Mouse (Mus musculus) MEL (cell line): ENCODE data around the gene Catsperz. TPM values are rescaled to one million over a fixed set of nuclear protein-coding genes. Genes with fewer than 3 reads are reported as not detected.

Source experiments
- DNase-seq: peaks from one replicate; pipeline ENCODE4 v3.0.0; 2011; ENCODE audit warnings: low read depth, low spot score
- H3K27ac ChIP-seq: 2 replicates; pipeline ENCODE4 v1.5.1; 2012; ENCODE audit warnings: low read depth, mild to moderate bottlenecking, control low read depth, low read length, moderate library complexity; ENCODE audit not compliant: control insufficient read depth
- H3K27me3 ChIP-seq, 2 experiments: fragments of 150-350 bp in 1 of 2; sonication (generic) in 1 of 2; 2 replicates each; pipeline ENCODE4 v1.6.1; 2012; ENCODE audit warnings: low read length in 2 of 2, mild to moderate bottlenecking in 2 of 2, improper control_type of control experiment in 1 of 2, moderate library complexity in 1 of 2; ENCODE audit not compliant: insufficient read depth in 2 of 2, control insufficient read depth in 1 of 2
- H3K36me3 ChIP-seq, 2 experiments: 2 replicates each; pipeline ENCODE4 v1.6.1; 2012 to 2014; ENCODE audit warnings: low read length in 2 of 2, improper control_type of control experiment in 1 of 2, inconsistent platforms in 1 of 2, mild to moderate bottlenecking in 1 of 2; ENCODE audit not compliant: insufficient read depth in 2 of 2, control insufficient read depth in 1 of 2
- H3K4me1 ChIP-seq, 2 experiments: fragments of 150-350 bp in 1 of 2; sonication (generic) in 1 of 2; 2 replicates each; pipeline ENCODE4 v1.6.1; 2012; ENCODE audit warnings: low read length in 2 of 2, improper control_type of control experiment in 1 of 2, mild to moderate bottlenecking in 1 of 2; ENCODE audit not compliant: insufficient read depth in 2 of 2, control insufficient read depth in 1 of 2
- H3K4me3 ChIP-seq, 2 experiments: fragments of 150-350 bp in 1 of 2; sonication (generic) in 1 of 2; 2 replicates each; pipeline ENCODE4 v1.5.1; 2012; ENCODE audit warnings: low read depth in 2 of 2, low read length in 2 of 2, mild to moderate bottlenecking in 2 of 2, moderate library complexity in 2 of 2, control low read depth in 1 of 2, improper control_type of control experiment in 1 of 2; ENCODE audit not compliant: control insufficient read depth in 1 of 2, insufficient read depth in 1 of 2
- H3K79me2 ChIP-seq: 2 replicates; pipeline ENCODE4 v1.6.1; 2012; ENCODE audit warnings: mild to moderate bottlenecking, low read length, moderate library complexity; ENCODE audit not compliant: control insufficient read depth, poor library complexity, insufficient read depth
- H3K9ac ChIP-seq: 2 replicates; pipeline ENCODE4 v1.6.1; 2012; ENCODE audit warnings: low read depth, mild to moderate bottlenecking, control low read depth, low read length, moderate library complexity; ENCODE audit not compliant: control insufficient read depth, poor library complexity, severe bottlenecking
- H3K9me3 ChIP-seq: fragments of 150-350 bp; sonication (generic); replicated peaks from 2 replicates; pipeline ENCODE4 v1.6.1; 2012; ENCODE audit warnings: mild to moderate bottlenecking, low read length, improper control_type of control experiment, moderate library complexity; ENCODE audit not compliant: insufficient read depth
- BHLHE40 ChIP-seq: IDR thresholded peaks from 2 replicates; pipeline ENCODE4 v1.6.1; 2012; ENCODE audit warnings: low read depth, mild to moderate bottlenecking, inconsistent platforms, low read length, improper control_type of control experiment, borderline replicate concordance
- CTCF ChIP-seq, 3 experiments: IDR thresholded peaks in 2 of 3; conservative IDR thresholded peaks in 1 of 3; 2 replicates each; pipeline ENCODE4 v1.5.1; 2011 to 2012; ENCODE audit warnings: low read length in 3 of 3, low read depth in 2 of 3, mild to moderate bottlenecking in 2 of 3, improper control_type of control experiment in 1 of 3, inconsistent platforms in 1 of 3, mixed read lengths in 1 of 3, moderate library complexity in 1 of 3; ENCODE audit not compliant: control insufficient read depth in 1 of 3, insufficient read depth in 1 of 3, poor library complexity in 1 of 3, severe bottlenecking in 1 of 3
- EP300 ChIP-seq, 2 experiments: IDR thresholded peaks; 2 replicates each; pipeline ENCODE4 v1.6.1; 2011; ENCODE audit warnings: improper control_type of control experiment in 2 of 2, low read length in 2 of 2, low read depth in 1 of 2, mild to moderate bottlenecking in 1 of 2
- GATA1 ChIP-seq: IDR thresholded peaks from 2 replicates; pipeline ENCODE4 v1.6.1; 2011; ENCODE audit warnings: low read depth, low read length, improper control_type of control experiment
- HCFC1 ChIP-seq: IDR thresholded peaks from 2 replicates; pipeline ENCODE4 v1.6.1; 2012; ENCODE audit warnings: low read depth, mild to moderate bottlenecking, inconsistent platforms, low read length, improper control_type of control experiment, moderate library complexity
- JUND ChIP-seq: IDR thresholded peaks from 2 replicates; pipeline ENCODE4 v1.6.1; 2011; ENCODE audit warnings: low read depth, mild to moderate bottlenecking, improper control_type of control experiment, low read length
- MAFK ChIP-seq: IDR thresholded peaks from 2 replicates; pipeline ENCODE4 v1.6.1; 2011; ENCODE audit warnings: low read depth, mild to moderate bottlenecking, low read length, improper control_type of control experiment, borderline replicate concordance
- MAX ChIP-seq: IDR thresholded peaks from 2 replicates; pipeline ENCODE4 v1.6.1; 2011; ENCODE audit warnings: low read length, improper control_type of control experiment
- MXI1 ChIP-seq: IDR thresholded peaks from 2 replicates; pipeline ENCODE4 v1.6.1; 2011; ENCODE audit warnings: mild to moderate bottlenecking, low read depth, low read length, improper control_type of control experiment
- MYC ChIP-seq: IDR thresholded peaks from 2 replicates; pipeline ENCODE4 v1.6.1; 2011; ENCODE audit warnings: low read depth, mild to moderate bottlenecking, low read length, improper control_type of control experiment, moderate library complexity
- NELFE ChIP-seq: IDR thresholded peaks from 2 replicates; pipeline ENCODE4 v1.6.1; 2011; ENCODE audit warnings: low read depth, low read length, improper control_type of control experiment
- POLR2A ChIP-seq, 2 experiments: IDR thresholded peaks; 2 replicates each; pipeline ENCODE4 v1.6.1; 2011 to 2012; ENCODE audit warnings: low read length in 2 of 2, mild to moderate bottlenecking in 2 of 2, control low read depth in 1 of 2, improper control_type of control experiment in 1 of 2, low read depth in 1 of 2, moderate library complexity in 1 of 2; ENCODE audit not compliant: control insufficient read depth in 1 of 2, insufficient read depth in 1 of 2, poor library complexity in 1 of 2
- POLR2AphosphoS5 ChIP-seq: IDR thresholded peaks from 2 replicates; pipeline ENCODE4 v1.6.1; 2012; ENCODE audit warnings: low read depth, borderline replicate concordance, mild to moderate bottlenecking, inconsistent platforms, low read length, moderate library complexity, mixed read lengths
- SMC3 ChIP-seq: IDR thresholded peaks from 2 replicates; pipeline ENCODE4 v1.6.1; 2011; ENCODE audit warnings: low read depth, low read length, improper control_type of control experiment
- TAL1 ChIP-seq: IDR thresholded peaks from 2 replicates; pipeline ENCODE4 v1.6.1; 2012; ENCODE audit warnings: mild to moderate bottlenecking, inconsistent platforms, low read length, moderate library complexity, mixed read lengths
- ZC3H11A ChIP-seq: IDR thresholded peaks from 2 replicates; pipeline ENCODE4 v1.6.1; 2012; ENCODE audit warnings: low read depth, mild to moderate bottlenecking, inconsistent platforms, low read length, improper control_type of control experiment
- ZMIZ1 ChIP-seq: IDR thresholded peaks from 2 replicates; pipeline ENCODE4 v1.6.1; 2012; ENCODE audit warnings: low read depth, mild to moderate bottlenecking, inconsistent platforms, low read length, improper control_type of control experiment, moderate library complexity
- polyA plus RNA-seq, 2 experiments: library from polyadenylated mRNA; stranded (reverse) in 1 of 2; unstranded in 1 of 2; fragments of >175 nt in 1 of 2; fragments of >200 nt in 1 of 2; gene quantifications; 2 replicates each; pipeline versions ENCODE4 v1.2.1 to v1.2.4; 2012; ENCODE audit warnings: low replicate concordance in 2 of 2, low read depth in 1 of 2; ENCODE audit not compliant: insufficient read length in 2 of 2, insufficient read depth in 1 of 2, missing spikeins in 1 of 2
- total RNA-seq: library from RNA; depleted of rRNA; stranded (reverse); fragments of 300-350 nt; gene quantifications from 2 replicates; pipeline ENCODE4 v1.2.3, GENCODE M21; 2012

The Catsperz gene
- total and polyA plus RNA-seq, 3 experiments, result 0.65 to 2.4 TPM; not detected in 1

DNA sequence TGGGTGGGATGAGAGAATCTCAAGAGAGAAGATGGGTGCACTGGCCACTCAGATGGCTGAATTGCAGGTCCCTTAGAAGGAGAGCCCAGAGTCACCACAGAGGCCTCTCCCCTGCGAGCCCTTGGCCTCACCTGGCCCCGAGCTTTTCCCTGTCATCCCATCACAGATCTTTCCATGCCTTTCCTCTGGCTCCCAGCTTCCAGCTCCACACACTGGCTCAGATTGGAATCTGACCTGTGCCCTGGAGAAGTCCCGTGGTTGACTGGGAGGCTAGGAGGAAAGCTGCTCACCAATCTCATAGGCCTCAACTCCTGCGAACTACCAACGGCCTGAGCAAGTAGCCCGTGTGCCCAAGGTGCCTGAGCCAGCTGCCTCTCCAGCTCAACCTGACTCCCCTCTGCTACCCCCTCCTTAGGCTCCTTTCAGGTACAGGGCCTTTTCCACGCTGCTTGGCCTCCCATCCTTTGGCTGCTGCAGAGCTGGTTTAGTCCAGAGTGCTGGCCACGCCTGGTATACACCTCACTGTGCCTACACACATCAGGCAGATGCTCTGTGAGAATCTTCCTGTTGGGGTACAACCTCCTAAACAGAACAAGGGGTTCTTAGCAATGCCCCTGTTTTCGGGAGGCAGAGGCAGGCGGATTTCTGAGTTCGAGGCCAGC is 19.6 kb downstream of the Catsperz start:
- Histone ChIP-seq H3K79me2 (peaks cover 22% of the 10 kb centered on the region), H3K4me3 (no peak overlapping the region), H3K27ac (no peak overlapping the region), H3K9me3 (no peaks in the 10 kb centered on the region), H3K4me1 (peaks cover 0 to 8% of the 10 kb centered on the region in 2 experiments; a peak in 2 of 4 replicates), H3K36me3 (peaks cover 0 to 5% of the 10 kb centered on the region in 2 experiments; a peak in 2 of 4 replicates), H3K9ac (no peak overlapping the region), H3K27me3 (no peaks in the 10 kb centered on the region)
- DNase-seq, result no peak
- TF ChIP-seq MAFK, result no peak
- TF ChIP-seq MYC, result no peak
- no peak for TF ChIP-seq EP300 (IDR thresholded peaks at IDR 0.05; ENCODE audit: low read depth in 1 of 2, low read length in 2 of 2)
- TF ChIP-seq CTCF (IDR thresholded peaks at IDR 0.05 in 2 of 3, conservative IDR thresholded peaks at IDR 0.05 in 1 of 3; ENCODE audit: control insufficient read depth in 1 of 3, insufficient read depth in 1 of 3, low read depth in 2 of 3, low read length in 3 of 3, poor library complexity in 1 of 3, severe bottlenecking in 1 of 3), result no peak
- TF ChIP-seq JUND, result no peak
- TF ChIP-seq BHLHE40, result no peak
- TF ChIP-seq MXI1, result no peak
- no peak for TF ChIP-seq GATA1
- no peak for TF ChIP-seq MAX
- no peak for TF ChIP-seq POLR2AphosphoS5
- no peak for TF ChIP-seq SMC3
- no peak for TF ChIP-seq NELFE
- no peak for TF ChIP-seq POLR2A (IDR thresholded peaks at IDR 0.05; ENCODE audit: control insufficient read depth in 1 of 2, insufficient read depth in 1 of 2, low read depth in 1 of 2, low read length in 2 of 2, poor library complexity in 1 of 2)

DNA sequence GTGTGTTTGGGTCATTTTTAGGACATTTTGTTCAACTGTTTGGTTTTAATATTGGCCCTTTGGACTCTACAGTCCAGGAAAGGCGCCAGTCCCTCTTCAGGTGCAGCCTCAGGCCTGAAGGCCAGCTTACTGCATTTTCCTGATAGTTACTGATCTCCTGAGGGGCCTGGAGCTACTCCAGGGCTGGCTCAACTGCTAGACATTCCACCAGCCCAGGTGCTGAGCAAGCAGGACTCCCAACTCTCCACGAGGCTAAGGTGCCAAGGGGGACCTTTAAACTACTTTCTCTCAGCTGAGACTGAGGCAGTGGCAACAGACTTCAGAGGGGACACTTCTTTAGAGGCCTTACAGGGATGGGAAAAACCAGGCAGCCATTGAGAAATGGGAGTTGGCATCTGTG is 20.3 kb downstream of the Catsperz start:
- DNase-seq, result no peak
- H3K27ac ChIP-seq, result no peak overlapping the region
- peaks cover 0 to 5% of the 10 kb centered on the region in 2 experiments; a peak in 2 of 4 replicates for H3K36me3 ChIP-seq
- peaks cover 0 to 8% of the 10 kb centered on the region in 2 experiments; a peak in 2 of 4 replicates for H3K4me1 ChIP-seq
- H3K27me3 ChIP-seq, result no peaks in the 10 kb centered on the region
- H3K9me3 ChIP-seq, result no peaks in the 10 kb centered on the region
- no peak overlapping the region for H3K9ac ChIP-seq
- H3K4me3 ChIP-seq, result no peak overlapping the region
- peaks cover 20% of the 10 kb centered on the region for H3K79me2 ChIP-seq
- TF ChIP-seq ZMIZ1 (no peak), TAL1 (no peak), ZC3H11A (no peak), HCFC1 (no peak)
